Mouse (Mus musculus): ENCODE measurements around the gene Tekt3.

- TF ChIP-seq CTCF (IDR thresholded peaks at IDR 0.05; ENCODE audit: control insufficient read depth, insufficient read depth, insufficient replicate concordance, low read depth, low read length) = no peak
- no peak for TF ChIP-seq POLR2A (IDR thresholded peaks at IDR 0.05; ENCODE audit: control insufficient read depth, low read depth, low read length)
These were observed 34.8 kb upstream of the Tekt3 start for GRCm38 (mm10) chr11:63026651-63027141.
